32 mouse cellular contexts compared by ENCODE assay signal in genomic region chr4:101008362-101008769, GRCm38 (mm10). TPM values are rescaled to one million over a fixed set of nuclear protein-coding genes. Genes with fewer than 3 reads are reported as not detected.
DNase-seq lines count a peak whose midpoint lies in the region; ATAC-seq and TF ChIP-seq lines count a peak whose summit lies in the region.
"Had no signal": no experiment of that assay in that cellular context is flagged by ENCODE, and none has a peak within 500 bp of the region (broad histone marks: within the 10 kb centered on the region; RNA-seq: fewer than 3 reads in every experiment).

No protein-coding gene starts in this region.

- no peak for DNase-seq in hindbrain, postnatal 0 days (ENCODE audit: low spot score)
- DNase-seq in hindbrain, embryonic 14.5 days (ENCODE audit: low spot score), result no peak
- DNase-seq in embryonic facial prominence, embryonic 14.5 days (ENCODE audit: low spot score), result peak; percentile 31
- no peak for DNase-seq in spleen, postnatal 36 days (ENCODE audit: low spot score in 2 of 2)
- no peak for DNase-seq in adrenal gland, postnatal 25 days
- DNase-seq: adrenal gland, adult 2 months; cerebellum, adult 9-10 months; heart, postnatal 10 days; kidney, postnatal 10 days; lung, adult 2 months; right cerebral cortex, postnatal 25 days; thymus, adult 18-20 months; thymus, postnatal 4 days had no signal

- no peak overlapping the region for H3K27ac ChIP-seq in hindbrain, postnatal 0 days
- H3K27ac ChIP-seq in hindbrain, embryonic 14.5 days, result no peak overlapping the region
- no peak overlapping the region for H3K27ac ChIP-seq in embryonic facial prominence, embryonic 14.5 days (replicated peaks; ENCODE audit: low read depth, low read length)
- no peak overlapping the region for H3K27ac ChIP-seq in forebrain, embryonic 16.5 days (ENCODE audit: low read length)
- H3K27ac ChIP-seq in midbrain, embryonic 15.5 days, result peak overlapping the region; percentile 34; the same call in 1 of the 2 replicates
- H3K27ac ChIP-seq: embryonic facial prominence, embryonic 15.5 days; hindbrain, embryonic 13.5 days; intestine, embryonic 15.5 days; left cerebral cortex, adult 2 months; liver, embryonic 12.5 days; stomach, embryonic 15.5 days had no signal

- no peaks in the 10 kb centered on the region for H3K36me3 ChIP-seq in hindbrain, postnatal 0 days (ENCODE audit: insufficient read depth, low read length)
- H3K36me3 ChIP-seq in hindbrain, embryonic 14.5 days (replicated peaks; ENCODE audit: control insufficient read depth, insufficient read depth), result no peaks in the 10 kb centered on the region; the same call in 1 of the 2 replicates
- peaks cover 30% of the 10 kb centered on the region for H3K36me3 ChIP-seq in embryonic facial prominence, embryonic 14.5 days (ENCODE audit: control insufficient read depth, insufficient read depth, low read length)
- no peaks in the 10 kb centered on the region for H3K36me3 ChIP-seq in forebrain, embryonic 16.5 days (ENCODE audit: control insufficient read depth, insufficient read depth)
- no peaks in the 10 kb centered on the region for H3K36me3 ChIP-seq in midbrain, embryonic 15.5 days (replicated peaks)
- H3K36me3 ChIP-seq: intestine, embryonic 15.5 days; stomach, embryonic 15.5 days had no signal

- H3K4me1 ChIP-seq in hindbrain, postnatal 0 days (ENCODE audit: insufficient read depth, low read length), result no peaks in the 10 kb centered on the region
- no peaks in the 10 kb centered on the region for H3K4me1 ChIP-seq in hindbrain, embryonic 14.5 days (replicated peaks; ENCODE audit: control insufficient read depth, insufficient read depth, low read length)
- no peaks in the 10 kb centered on the region for H3K4me1 ChIP-seq in embryonic facial prominence, embryonic 14.5 days (ENCODE audit: control insufficient read depth, insufficient read depth, low read length)
- H3K4me1 ChIP-seq in forebrain, embryonic 16.5 days (replicated peaks; ENCODE audit: control insufficient read depth, insufficient read depth, low read length), result no peaks in the 10 kb centered on the region; the same call in 1 of the 2 replicates
- H3K4me1 ChIP-seq in midbrain, embryonic 15.5 days, result peaks cover 7% of the 10 kb centered on the region; the same call in 1 of the 2 replicates
- H3K4me1 ChIP-seq: embryonic facial prominence, embryonic 15.5 days; hindbrain, embryonic 13.5 days; intestine, embryonic 15.5 days; liver, embryonic 12.5 days; megakaryocyte, embryonic 14.5 days; stomach, embryonic 15.5 days had no signal

- 45% methylated on average over 5 of the region's 5 CpGs for WGBS in hindbrain, postnatal 0 days
- WGBS in hindbrain, embryonic 14.5 days, result 59% methylated on average over 5 of the region's 5 CpGs
- WGBS in embryonic facial prominence, embryonic 14.5 days, result 56% methylated on average over 5 of the region's 5 CpGs
- 17% methylated on average over 5 of the region's 5 CpGs for WGBS in forebrain, embryonic 16.5 days
- 11% methylated on average over 5 of the region's 5 CpGs for WGBS in midbrain, embryonic 15.5 days

- H3K4me2 ChIP-seq in hindbrain, postnatal 0 days (ENCODE audit: low read depth, low read length), result no peak overlapping the region
- H3K4me2 ChIP-seq in hindbrain, embryonic 14.5 days (replicated peaks), result no peak overlapping the region
- no peak overlapping the region for H3K4me2 ChIP-seq in embryonic facial prominence, embryonic 14.5 days (ENCODE audit: low read depth, low read length)
- H3K4me2 ChIP-seq in forebrain, embryonic 16.5 days (ENCODE audit: low read length), result no peak overlapping the region
- H3K4me2 ChIP-seq in midbrain, embryonic 15.5 days, result no peak overlapping the region
- H3K4me2 ChIP-seq: embryonic facial prominence, embryonic 15.5 days; heart, embryonic 11.5 days; hindbrain, embryonic 13.5 days; intestine, embryonic 15.5 days; liver, embryonic 12.5 days; stomach, embryonic 15.5 days had no signal

- no peaks in the 10 kb centered on the region for H3K27me3 ChIP-seq in hindbrain, postnatal 0 days (ENCODE audit: insufficient read depth, low read length)
- no peaks in the 10 kb centered on the region for H3K27me3 ChIP-seq in hindbrain, embryonic 14.5 days (ENCODE audit: control insufficient read depth, insufficient read depth, low read length)
- no peaks in the 10 kb centered on the region for H3K27me3 ChIP-seq in embryonic facial prominence, embryonic 14.5 days (replicated peaks; ENCODE audit: control insufficient read depth, insufficient read depth, low read length)
- H3K27me3 ChIP-seq in forebrain, embryonic 16.5 days (replicated peaks; ENCODE audit: control insufficient read depth, insufficient read depth, low read length), result no peaks in the 10 kb centered on the region
- H3K27me3 ChIP-seq in midbrain, embryonic 15.5 days (replicated peaks), result no peaks in the 10 kb centered on the region
- H3K27me3 ChIP-seq: embryonic facial prominence, embryonic 15.5 days; hindbrain, embryonic 13.5 days; intestine, embryonic 15.5 days; liver, embryonic 12.5 days; megakaryocyte, embryonic 14.5 days; stomach, embryonic 15.5 days had no signal

- no peak overlapping the region for H3K9ac ChIP-seq in hindbrain, postnatal 0 days (replicated peaks; ENCODE audit: low read length)
- no peak overlapping the region for H3K9ac ChIP-seq in hindbrain, embryonic 14.5 days
- no peak overlapping the region for H3K9ac ChIP-seq in embryonic facial prominence, embryonic 14.5 days (ENCODE audit: low read depth, low read length)
- H3K9ac ChIP-seq in forebrain, embryonic 16.5 days (replicated peaks; ENCODE audit: low read depth, low read length), result no peak overlapping the region
- no peak overlapping the region for H3K9ac ChIP-seq in midbrain, embryonic 15.5 days
- H3K9ac ChIP-seq: embryonic facial prominence, embryonic 15.5 days; hindbrain, embryonic 13.5 days; intestine, embryonic 15.5 days; liver, embryonic 12.5 days; stomach, embryonic 15.5 days had no signal

- H3K4me3 ChIP-seq in hindbrain, postnatal 0 days (ENCODE audit: low read length), result no peak overlapping the region
- H3K4me3 ChIP-seq in hindbrain, embryonic 14.5 days (replicated peaks; ENCODE audit: low read length), result no peak overlapping the region
- no peak overlapping the region for H3K4me3 ChIP-seq in embryonic facial prominence, embryonic 14.5 days (ENCODE audit: low read depth, low read length)
- H3K4me3 ChIP-seq in forebrain, embryonic 16.5 days (replicated peaks; ENCODE audit: low read length), result no peak overlapping the region
- H3K4me3 ChIP-seq in midbrain, embryonic 15.5 days, result no peak overlapping the region
- H3K4me3 ChIP-seq: embryonic facial prominence, embryonic 15.5 days; hindbrain, embryonic 13.5 days; intestine, embryonic 15.5 days; left cerebral cortex, adult 2 months; liver, embryonic 12.5 days; megakaryocyte, embryonic 14.5 days; myocyte; stomach, embryonic 15.5 days had no signal

- no peaks in the 10 kb centered on the region for H3K9me3 ChIP-seq in hindbrain, postnatal 0 days (ENCODE audit: low read length)
- H3K9me3 ChIP-seq in hindbrain, embryonic 14.5 days (ENCODE audit: control insufficient read depth, low read length), result no peaks in the 10 kb centered on the region
- H3K9me3 ChIP-seq in embryonic facial prominence, embryonic 14.5 days (ENCODE audit: control insufficient read depth, low read length), result peaks cover 4% of the 10 kb centered on the region; the same call in 1 of the 2 replicates
- no peaks in the 10 kb centered on the region for H3K9me3 ChIP-seq in forebrain, embryonic 16.5 days (ENCODE audit: control insufficient read depth, low read length)
- no peaks in the 10 kb centered on the region for H3K9me3 ChIP-seq in midbrain, embryonic 15.5 days
- H3K9me3 ChIP-seq: embryonic facial prominence, embryonic 15.5 days; hindbrain, embryonic 13.5 days; intestine, embryonic 15.5 days; liver, embryonic 12.5 days; megakaryocyte, embryonic 14.5 days; stomach, embryonic 15.5 days had no signal

- no peak for TF ChIP-seq CTCF in hindbrain, postnatal 0 days (IDR thresholded peaks at IDR 0.05; ENCODE audit: low read depth)

- ATAC-seq in hindbrain, postnatal 0 days, result peak; percentile 58; the same call in 1 of the 2 replicates
- no peak for ATAC-seq in hindbrain, embryonic 14.5 days (ENCODE audit: low FRiP score)
- ATAC-seq in embryonic facial prominence, embryonic 14.5 days (ENCODE audit: low read depth), result peak; percentile 70; the same call in 1 of the 2 replicates
- ATAC-seq in forebrain, embryonic 16.5 days, result peak; percentile 61
- ATAC-seq in midbrain, embryonic 15.5 days (replicated peaks), result peak; percentile 71
- ATAC-seq: intestine, embryonic 15.5 days; liver, embryonic 12.5 days had no signal

RNA-seq across cellular contexts. Expression of gene Gm10577, which starts 12.1 kb away (rescaled TPM):
- not detected in 2 replicates for total RNA-seq in hindbrain, postnatal 0 days (2014; rRNA removed)
- polyA plus RNA-seq in hindbrain, postnatal 0 days (2015; fragmentation: Nextera tagmentation; extraction: Ambion mirVana), result not detected in 2 replicates
- not detected in 2 replicates for polyA plus RNA-seq in hindbrain, embryonic 14.5 days (2014; fragmentation: Nextera tagmentation; extraction: Ambion mirVana)
- not detected in 2 replicates for polyA plus RNA-seq in embryonic facial prominence, embryonic 14.5 days (2014; fragmentation: Nextera tagmentation; extraction: Ambion mirVana)
- not detected in 2 replicates for polyA plus RNA-seq in forebrain, embryonic 16.5 days (2015; fragmentation: Nextera tagmentation; extraction: Ambion mirVana)
- not detected in 2 replicates for polyA plus RNA-seq in midbrain, embryonic 15.5 days (2015; fragmentation: Nextera tagmentation; extraction: Ambion mirVana)
- total RNA-seq in adrenal gland, postnatal 25 days (2021), result not detected in 2 replicates
- total RNA-seq: adrenal gland, adult 2 months; gastrocnemius, adult 18-20 months; gastrocnemius, postnatal 4 days; heart, postnatal 10 days; layer of hippocampus, adult 8-10 months; left cerebral cortex, adult 2 months; neutrophil, adult 5-6 weeks had no signal
- polyA plus RNA-seq: adrenal gland, adult 2 months; C2C12; cortical plate, adult 2 months; embryonic facial prominence, embryonic 15.5 days; heart, embryonic 11.5 days; hindbrain, embryonic 13.5 days; intestine, embryonic 15.5 days; limb, embryonic 11.5 days; liver, embryonic 12.5 days; lung, adult 2 months; myocyte; spleen, adult 2 months; stomach, embryonic 15.5 days had no signal
